Mouse (Mus musculus): ENCODE results near the gene Topbp1. TPM values are rescaled to one million over a fixed set of nuclear protein-coding genes. Genes with fewer than 3 reads are reported as not detected.
A peak's percentile ranks its signal among the peaks of the same experiment; 100 is the strongest.

Topbp1 gene
- 20.6 and 24.6 TPM in 2 replicates for polyA plus RNA-seq (2015; fragmentation: Nextera tagmentation; extraction: Ambion mirVana)

DNA sequence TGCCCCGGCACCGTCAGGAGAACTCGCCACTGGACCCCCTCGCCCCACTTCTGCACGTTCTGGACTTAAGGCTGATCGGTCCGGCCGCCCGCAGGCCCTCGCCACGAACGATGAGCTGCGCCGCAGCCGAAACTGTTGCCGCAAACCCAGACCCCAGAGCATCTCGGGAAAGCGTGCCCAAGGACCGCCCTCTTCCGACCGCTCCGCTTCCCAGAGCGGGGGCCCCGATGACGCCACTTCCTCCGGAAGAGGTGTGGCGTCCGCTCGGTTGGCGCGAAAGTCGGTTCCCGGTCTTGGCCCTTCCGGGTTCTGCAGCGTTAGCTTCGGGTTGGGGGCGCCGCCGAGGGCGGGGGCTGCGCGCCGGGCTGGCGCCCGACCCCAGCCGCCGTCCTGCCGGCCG, at the start of gene Topbp1, which contains the start of gene 1300017J02Rik:
Gene Topbp1, plus strand, starts transcription at position 289 of the 400 bp plus-strand sequence.
Gene 1300017J02Rik, minus strand, starts transcription at position 156 of the 400 bp plus-strand sequence.
- H3K27ac ChIP-seq (replicated peaks) = peak within 1 kb of the TSS; percentile 91
- H3K4me1 ChIP-seq (replicated peaks) = peaks cover 30% of the 10 kb centered on the region
- H3K9ac ChIP-seq = peak within 1 kb of the TSS; percentile 88
- under 1% methylated on average over 49 of the region's 49 CpGs for WGBS
- peak; percentile 99 for ATAC-seq (ENCODE audit: low read depth)
- peaks cover 17% of the 10 kb centered on the region for H3K36me3 ChIP-seq
- peak within 1 kb of the TSS; percentile 96 for H3K4me3 ChIP-seq
- peak within 1 kb of the TSS; percentile 94 for H3K4me2 ChIP-seq
- no peaks in the 10 kb centered on the region for H3K27me3 ChIP-seq
- H3K9me3 ChIP-seq = no peaks in the 10 kb centered on the region

DNA sequence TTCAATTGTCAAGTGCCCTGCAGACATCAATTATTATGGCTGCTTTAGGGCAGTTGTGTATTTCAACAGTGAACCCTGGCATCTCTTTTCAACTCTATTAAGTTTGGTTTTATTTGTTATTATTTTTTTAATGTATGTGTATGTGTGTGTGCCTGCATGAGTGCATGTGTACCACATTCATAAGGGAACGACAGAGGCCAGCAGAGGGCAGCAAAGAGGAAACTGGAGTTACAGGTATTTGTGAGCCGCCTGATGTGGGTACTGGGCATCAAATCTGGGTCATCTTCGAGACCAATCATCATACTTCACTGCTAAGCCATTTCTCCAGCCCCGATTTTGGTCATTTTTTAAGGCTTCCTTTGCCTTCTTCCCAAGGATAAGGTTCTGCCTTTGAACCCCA, 39.2 kb upstream of the Topbp1 start:
- no peak for ATAC-seq (ENCODE audit: low read depth)
- H3K36me3 ChIP-seq = no peaks in the 10 kb centered on the region
- no peaks in the 10 kb centered on the region for H3K27me3 ChIP-seq
- H3K4me1 ChIP-seq (replicated peaks) = no peaks in the 10 kb centered on the region
- H3K9ac ChIP-seq = no peak overlapping the region
- H3K9me3 ChIP-seq = no peaks in the 10 kb centered on the region
- no peak overlapping the region for H3K4me2 ChIP-seq
- 88% methylated on average over 4 of the region's 4 CpGs for WGBS
- H3K4me3 ChIP-seq = no peak overlapping the region
- H3K27ac ChIP-seq (replicated peaks) = no peak overlapping the region

DNA sequence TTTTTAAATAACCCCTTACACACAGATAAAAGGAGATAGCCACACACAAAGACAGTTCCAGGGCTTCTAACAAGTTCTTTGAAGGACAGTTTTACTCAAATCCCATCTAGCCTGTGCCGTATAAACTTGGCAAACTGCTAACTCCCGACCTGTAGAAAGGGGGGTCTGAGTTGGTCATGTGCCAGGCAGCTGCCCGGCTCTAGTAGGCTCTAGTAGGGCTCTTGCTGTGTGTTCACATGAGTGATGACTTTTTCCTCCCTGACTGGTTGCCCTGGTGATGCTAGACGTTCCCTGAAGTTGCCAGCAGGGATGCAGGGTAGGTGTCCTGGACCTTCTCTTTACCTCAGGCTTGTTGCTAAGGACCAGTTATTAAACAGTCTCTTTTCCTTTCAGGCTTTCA, 33.9 kb upstream of the Topbp1 start:
- H3K4me2 ChIP-seq = no peak overlapping the region
- H3K9ac ChIP-seq = no peak overlapping the region
- H3K36me3 ChIP-seq = no peaks in the 10 kb centered on the region
- WGBS = 16% methylated on average over 4 of the region's 4 CpGs
- H3K4me1 ChIP-seq (replicated peaks) = peaks cover 10% of the 10 kb centered on the region
- no peak overlapping the region for H3K4me3 ChIP-seq
- H3K27me3 ChIP-seq = no peaks in the 10 kb centered on the region
- no peak overlapping the region for H3K27ac ChIP-seq (replicated peaks)
- no peaks in the 10 kb centered on the region for H3K9me3 ChIP-seq
- ATAC-seq (ENCODE audit: low read depth) = peak; percentile 89

GRCm38 (mm10) chr9:103274819-103275218, 30.2 kb upstream of the Topbp1 start:
- Histone ChIP-seq H3K9ac (no peak overlapping the region), H3K36me3 (no peaks in the 10 kb centered on the region), H3K27ac (replicated peaks) (no peak overlapping the region), H3K4me2 (no peak overlapping the region), H3K9me3 (no peaks in the 10 kb centered on the region), H3K27me3 (no peaks in the 10 kb centered on the region), H3K4me3 (no peak overlapping the region), H3K4me1 (replicated peaks) (peaks cover 10% of the 10 kb centered on the region)
- WGBS = 93% methylated on average over 8 of the region's 8 CpGs
- no peak for ATAC-seq (ENCODE audit: low read depth)

- no peak for ATAC-seq (ENCODE audit: low read depth)
- H3K27me3 ChIP-seq = no peaks in the 10 kb centered on the region
- no peak overlapping the region for H3K9ac ChIP-seq
- no peak overlapping the region for H3K27ac ChIP-seq (replicated peaks)
- WGBS = 79% methylated on average over 1 of the region's 1 CpGs
- no peak overlapping the region for H3K4me2 ChIP-seq
- no peaks in the 10 kb centered on the region for H3K36me3 ChIP-seq
- peaks cover 10% of the 10 kb centered on the region for H3K4me1 ChIP-seq (replicated peaks)
- no peak overlapping the region for H3K4me3 ChIP-seq
- no peaks in the 10 kb centered on the region for H3K9me3 ChIP-seq
These were observed 29.3 kb upstream of the Topbp1 start for GRCm38 (mm10) chr9:103275676-103276075.

- H3K36me3 ChIP-seq = no peaks in the 10 kb centered on the region
- no peak overlapping the region for H3K4me3 ChIP-seq
- no peak overlapping the region for H3K27ac ChIP-seq (replicated peaks)
- H3K9ac ChIP-seq = no peak overlapping the region
- no peaks in the 10 kb centered on the region for H3K27me3 ChIP-seq
- no peak overlapping the region for H3K4me2 ChIP-seq
- no peak for ATAC-seq (ENCODE audit: low read depth)
- WGBS = 90% methylated on average over 6 of the region's 6 CpGs
- H3K4me1 ChIP-seq (replicated peaks) = no peaks in the 10 kb centered on the region
- no peaks in the 10 kb centered on the region for H3K9me3 ChIP-seq
These were observed 28.1 kb upstream of the Topbp1 start for GRCm38 (mm10) chr9:103276876-103277275.

- H3K36me3 ChIP-seq = no peaks in the 10 kb centered on the region
- H3K27ac ChIP-seq (replicated peaks) = no peak overlapping the region
- ATAC-seq (ENCODE audit: low read depth) = no peak
- no peak overlapping the region for H3K9ac ChIP-seq
- WGBS = 64% methylated on average over 4 of the region's 4 CpGs
- H3K4me2 ChIP-seq = no peak overlapping the region
- no peaks in the 10 kb centered on the region for H3K9me3 ChIP-seq
- H3K27me3 ChIP-seq = no peaks in the 10 kb centered on the region
- no peak overlapping the region for H3K4me3 ChIP-seq
- no peaks in the 10 kb centered on the region for H3K4me1 ChIP-seq (replicated peaks)
These were observed 18.6 kb upstream of the Topbp1 start for GRCm38 (mm10) chr9:103286396-103286795.

DNA sequence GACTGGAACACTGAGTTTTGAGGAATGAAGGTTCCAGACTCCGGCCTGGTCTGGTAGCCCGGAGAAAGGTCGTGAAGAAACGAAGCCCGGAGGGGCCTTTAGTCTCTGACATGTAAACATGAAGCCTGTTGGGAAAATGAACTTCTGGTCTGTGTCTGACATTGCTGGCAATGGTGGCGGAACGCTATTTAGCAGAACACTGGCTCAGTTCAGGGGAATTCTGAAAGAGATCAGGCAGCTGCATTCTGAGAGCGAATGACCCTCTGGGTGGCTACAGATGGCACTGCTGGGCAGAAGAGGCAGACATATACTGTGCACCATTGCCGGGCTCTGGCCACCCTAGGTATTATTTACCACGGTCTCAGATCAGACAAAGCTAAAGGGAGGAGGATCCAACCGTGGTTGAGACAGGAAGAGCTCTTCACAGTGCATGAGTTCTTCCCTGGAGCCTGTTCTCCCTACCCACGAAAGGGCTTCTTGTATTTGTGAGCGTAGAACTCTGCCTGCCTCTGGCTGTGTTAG, 18.1 kb upstream of the Topbp1 start:
- H3K36me3 ChIP-seq = no peaks in the 10 kb centered on the region
- 75% methylated on average over 13 of the region's 13 CpGs for WGBS
- no peak for ATAC-seq (ENCODE audit: low read depth)

DNA sequence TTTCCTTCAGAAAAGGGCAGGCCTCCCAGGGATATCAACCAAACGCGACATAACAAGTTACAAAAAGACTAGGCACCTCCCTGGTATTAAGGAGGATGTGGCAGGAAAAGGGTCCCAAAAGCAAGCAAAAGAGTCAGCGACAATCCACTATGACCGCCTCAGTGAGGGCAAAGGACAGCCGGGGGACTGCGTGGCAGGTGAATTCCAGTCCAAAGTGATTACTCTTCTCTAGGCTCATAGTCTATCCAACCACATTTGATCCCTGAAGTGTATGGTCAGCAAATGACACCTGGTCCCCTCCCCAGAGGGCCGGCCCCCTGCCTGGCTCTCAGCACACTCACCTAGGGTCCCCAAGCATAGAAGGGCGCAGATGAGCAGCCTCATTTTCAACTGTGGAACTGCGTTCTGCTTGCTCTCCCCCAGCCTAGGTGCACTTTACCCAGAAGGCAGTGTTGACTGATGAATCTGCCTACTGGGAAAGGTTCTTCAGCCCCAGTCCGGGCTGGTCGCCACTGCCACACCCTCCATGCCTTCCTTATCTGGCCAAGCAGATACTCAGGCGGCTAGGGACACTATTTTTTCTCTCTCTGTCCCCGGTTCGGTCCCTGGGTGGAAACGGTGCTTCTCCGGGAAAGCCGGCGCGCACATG, 17.1 kb upstream of the Topbp1 start:
- WGBS = 88% methylated on average over 19 of the region's 19 CpGs

More for the DNA sequence above, 18.1 kb upstream of the Topbp1 start:
- H3K4me2 ChIP-seq = no peak overlapping the region
- no peaks in the 10 kb centered on the region for H3K4me1 ChIP-seq (replicated peaks)
- no peak overlapping the region for H3K27ac ChIP-seq (replicated peaks)
- H3K9me3 ChIP-seq = no peaks in the 10 kb centered on the region
- H3K27me3 ChIP-seq = no peaks in the 10 kb centered on the region
- H3K9ac ChIP-seq = no peak overlapping the region
- no peak overlapping the region for H3K4me3 ChIP-seq

GRCm38 (mm10) chr9:103288489-103289180, 16.4 kb upstream of the Topbp1 start:
- no peak overlapping the region for H3K4me3 ChIP-seq
- no peak overlapping the region for H3K27ac ChIP-seq (replicated peaks)
- no peaks in the 10 kb centered on the region for H3K4me1 ChIP-seq (replicated peaks)
- H3K9me3 ChIP-seq = no peaks in the 10 kb centered on the region
- no peak overlapping the region for H3K4me2 ChIP-seq
- no peaks in the 10 kb centered on the region for H3K36me3 ChIP-seq
- no peaks in the 10 kb centered on the region for H3K27me3 ChIP-seq
- no peak for ATAC-seq (ENCODE audit: low read depth)
- 89% methylated on average over 13 of the region's 13 CpGs for WGBS
- H3K9ac ChIP-seq = no peak overlapping the region

More for the DNA sequence above, 17.1 kb upstream of the Topbp1 start:
- H3K4me2 ChIP-seq = no peak overlapping the region
- no peak overlapping the region for H3K9ac ChIP-seq
- H3K27me3 ChIP-seq = no peaks in the 10 kb centered on the region
- no peak overlapping the region for H3K27ac ChIP-seq (replicated peaks)
- H3K4me1 ChIP-seq (replicated peaks) = no peaks in the 10 kb centered on the region
- no peak overlapping the region for H3K4me3 ChIP-seq
- no peaks in the 10 kb centered on the region for H3K9me3 ChIP-seq
- no peaks in the 10 kb centered on the region for H3K36me3 ChIP-seq
- ATAC-seq (ENCODE audit: low read depth) = no peak

DNA sequence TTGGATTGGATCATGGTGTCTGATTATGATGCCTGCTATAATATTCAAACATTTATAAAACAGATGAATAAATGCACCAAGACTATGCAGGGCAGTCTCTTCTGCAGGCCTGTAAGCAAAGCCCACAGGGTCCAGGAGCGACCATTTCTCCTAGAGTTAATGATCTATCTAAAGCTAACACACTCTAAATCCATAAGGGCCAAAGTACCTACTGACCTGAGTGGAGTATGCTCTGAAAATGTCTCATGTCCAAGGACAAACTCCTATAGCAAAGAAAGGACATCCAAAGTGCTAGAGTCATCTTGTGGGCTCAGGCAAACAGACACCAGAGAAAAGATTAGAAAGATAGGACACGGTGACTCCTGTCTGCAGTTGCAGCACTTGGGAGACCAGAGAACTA, 10.5 kb upstream of the Topbp1 start:
- H3K4me2 ChIP-seq = no peak overlapping the region
- WGBS = 94% methylated on average over 2 of the region's 2 CpGs
- H3K4me3 ChIP-seq = no peak overlapping the region
- H3K36me3 ChIP-seq = no peaks in the 10 kb centered on the region
- H3K4me1 ChIP-seq (replicated peaks) = no peaks in the 10 kb centered on the region
- H3K9me3 ChIP-seq = no peaks in the 10 kb centered on the region
- no peak overlapping the region for H3K9ac ChIP-seq
- ATAC-seq (ENCODE audit: low read depth) = no peak
- H3K27me3 ChIP-seq = no peaks in the 10 kb centered on the region
- no peak overlapping the region for H3K27ac ChIP-seq (replicated peaks)

DNA sequence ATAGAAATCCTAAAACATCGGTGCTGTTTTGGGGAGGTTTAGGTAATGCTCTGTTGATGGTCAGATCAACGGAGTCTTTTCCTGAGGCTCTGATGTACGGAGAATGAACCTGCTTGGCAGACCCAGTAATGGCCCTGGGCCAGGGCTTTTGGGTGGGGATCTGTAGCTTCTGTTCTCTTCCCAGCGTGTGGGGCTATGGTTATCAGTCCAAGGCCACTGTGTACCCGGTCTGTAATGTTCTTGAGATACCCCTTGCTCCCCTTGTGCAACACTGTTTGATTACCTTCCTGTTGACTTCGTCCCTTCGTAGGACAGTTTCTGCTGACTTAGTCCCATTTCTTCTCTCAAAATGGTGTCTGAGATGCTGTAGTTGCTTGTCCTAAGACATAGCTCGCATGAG, 3.9 kb upstream of the Topbp1 start:
- Histone ChIP-seq H3K4me1 (replicated peaks) (peaks cover 16% of the 10 kb centered on the region), H3K4me2 (no peak overlapping the region), H3K9ac (no peak overlapping the region), H3K27ac (replicated peaks) (no peak overlapping the region), H3K9me3 (no peaks in the 10 kb centered on the region), H3K4me3 (no peak overlapping the region), H3K36me3 (no peaks in the 10 kb centered on the region), H3K27me3 (no peaks in the 10 kb centered on the region)
- 94% methylated on average over 8 of the region's 8 CpGs for WGBS
- ATAC-seq (ENCODE audit: low read depth) = no peak

All from neural tube, embryonic 13.5 days (tissue).